Mouse (Mus musculus): ENCODE results near the gene Ncs1.

The Ncs1 gene

DNA sequence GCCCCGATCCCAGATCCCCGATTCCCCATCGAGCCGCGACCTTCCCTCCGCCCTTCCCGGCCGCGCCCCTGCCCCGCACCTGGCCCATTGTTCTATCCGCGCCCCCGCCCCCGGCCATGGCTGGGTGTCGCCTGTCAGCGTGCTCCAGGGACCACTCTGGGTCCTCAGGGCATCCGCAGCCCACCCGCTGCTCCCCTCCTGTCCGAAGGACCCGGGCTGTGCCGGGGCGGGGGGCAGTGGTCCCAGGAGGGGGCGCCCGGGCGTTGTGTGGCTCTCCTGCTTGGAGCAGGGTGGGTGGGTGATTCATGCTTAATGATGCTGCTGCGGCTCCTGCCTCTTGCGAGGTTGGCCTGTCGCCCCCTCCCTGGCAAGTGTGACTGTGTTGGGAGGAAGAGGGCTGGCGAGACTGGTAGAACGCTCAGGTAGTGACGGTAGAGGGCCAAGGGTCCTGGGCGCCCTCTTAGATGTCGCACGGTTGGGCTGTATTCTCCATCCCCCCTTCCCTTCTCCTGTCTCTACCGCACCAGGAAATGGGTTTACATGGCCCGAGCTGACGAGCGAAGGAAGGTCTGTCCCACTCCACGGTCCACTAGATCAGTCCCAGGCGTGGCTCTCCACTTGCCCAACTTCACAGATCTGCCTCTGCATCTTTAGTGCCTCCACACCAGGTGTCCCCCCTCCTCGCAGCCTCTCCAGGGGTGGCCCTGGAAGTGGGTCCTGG, 788 bp downstream of the Ncs1 start:
- no peak for DNase-seq

DNA sequence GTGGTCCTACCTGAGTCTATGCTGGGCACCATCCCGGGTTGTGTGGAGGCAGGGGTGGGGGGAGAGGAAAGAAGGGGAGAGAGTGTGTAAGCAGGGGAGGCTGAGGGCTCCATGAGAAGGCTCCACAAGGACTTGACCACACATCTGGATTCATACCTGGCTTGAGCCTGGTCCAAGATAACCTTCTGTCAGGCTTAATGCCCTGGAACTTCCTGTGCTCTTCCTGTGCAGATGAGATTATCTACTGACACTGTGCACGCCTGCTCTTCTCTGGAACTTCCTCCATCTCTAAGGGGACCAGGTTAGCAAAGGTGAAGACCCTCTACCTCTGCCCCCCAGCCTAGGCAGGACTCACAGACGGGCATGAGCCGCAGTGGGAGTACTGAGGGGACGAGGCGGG, 3.2 kb downstream of the Ncs1 start:
- no peak for DNase-seq

DNA sequence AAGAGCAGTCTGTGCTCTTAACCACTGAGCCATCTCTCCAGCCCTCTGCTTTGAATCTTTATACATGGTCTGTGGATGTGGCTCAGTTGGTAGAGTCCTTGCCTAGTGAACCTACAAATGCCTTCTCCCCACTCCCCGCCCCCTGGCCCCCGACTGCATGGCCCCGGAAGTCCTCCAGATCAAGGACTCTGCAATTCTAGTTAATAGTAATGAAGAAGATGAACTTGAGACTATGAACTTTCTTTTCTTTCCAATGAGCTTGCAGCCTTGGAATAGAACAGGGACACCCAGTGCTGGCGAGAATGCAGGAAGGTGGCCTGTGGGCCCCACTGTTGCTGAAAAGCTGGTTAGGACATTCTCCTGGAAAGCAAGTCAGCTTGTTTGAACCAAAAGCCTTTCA, 6.5 kb downstream of the Ncs1 start:
- no peak for DNase-seq

DNA sequence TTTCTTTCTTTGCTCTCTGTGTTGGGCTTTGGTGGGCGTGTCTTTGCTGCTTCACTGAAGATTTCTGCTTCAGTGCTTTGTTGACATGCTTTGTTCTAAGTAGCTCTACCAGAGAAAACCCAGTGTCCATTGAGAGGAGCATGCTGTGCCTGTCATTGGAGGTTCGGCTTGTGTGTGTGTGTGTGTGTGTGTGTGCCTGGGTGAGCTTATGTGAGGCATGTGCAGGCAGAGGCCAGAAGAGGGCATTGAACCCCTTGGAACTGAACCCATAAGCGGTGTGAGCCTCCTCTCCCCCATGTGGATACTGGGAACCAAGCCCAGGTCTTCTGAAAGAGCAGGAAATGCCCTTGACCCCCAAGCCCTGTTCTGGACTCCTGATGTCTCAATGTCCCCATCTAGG, 7.8 kb downstream of the Ncs1 start:
- DNase-seq = no peak

DNA sequence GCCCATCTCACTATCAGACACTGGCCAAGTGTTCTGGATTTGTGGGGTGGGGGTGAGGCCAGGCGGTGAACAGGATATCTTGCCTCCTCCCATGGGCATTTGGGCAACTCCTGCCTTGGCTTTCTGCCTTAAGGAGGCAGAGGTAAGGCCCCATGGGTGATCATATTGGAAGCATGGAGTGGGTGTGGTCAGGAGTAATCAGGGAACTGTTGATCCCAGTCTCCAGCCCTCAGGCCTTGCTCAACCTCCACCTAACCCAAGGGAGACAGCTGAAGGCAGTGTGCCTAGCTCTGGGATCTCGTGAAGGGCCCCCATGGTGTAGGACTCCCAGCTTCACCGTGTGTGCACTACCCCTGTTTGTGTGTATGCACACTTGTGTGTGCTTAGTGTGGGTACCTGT, 9.2 kb downstream of the Ncs1 start:
- DNase-seq = no peak

DNA sequence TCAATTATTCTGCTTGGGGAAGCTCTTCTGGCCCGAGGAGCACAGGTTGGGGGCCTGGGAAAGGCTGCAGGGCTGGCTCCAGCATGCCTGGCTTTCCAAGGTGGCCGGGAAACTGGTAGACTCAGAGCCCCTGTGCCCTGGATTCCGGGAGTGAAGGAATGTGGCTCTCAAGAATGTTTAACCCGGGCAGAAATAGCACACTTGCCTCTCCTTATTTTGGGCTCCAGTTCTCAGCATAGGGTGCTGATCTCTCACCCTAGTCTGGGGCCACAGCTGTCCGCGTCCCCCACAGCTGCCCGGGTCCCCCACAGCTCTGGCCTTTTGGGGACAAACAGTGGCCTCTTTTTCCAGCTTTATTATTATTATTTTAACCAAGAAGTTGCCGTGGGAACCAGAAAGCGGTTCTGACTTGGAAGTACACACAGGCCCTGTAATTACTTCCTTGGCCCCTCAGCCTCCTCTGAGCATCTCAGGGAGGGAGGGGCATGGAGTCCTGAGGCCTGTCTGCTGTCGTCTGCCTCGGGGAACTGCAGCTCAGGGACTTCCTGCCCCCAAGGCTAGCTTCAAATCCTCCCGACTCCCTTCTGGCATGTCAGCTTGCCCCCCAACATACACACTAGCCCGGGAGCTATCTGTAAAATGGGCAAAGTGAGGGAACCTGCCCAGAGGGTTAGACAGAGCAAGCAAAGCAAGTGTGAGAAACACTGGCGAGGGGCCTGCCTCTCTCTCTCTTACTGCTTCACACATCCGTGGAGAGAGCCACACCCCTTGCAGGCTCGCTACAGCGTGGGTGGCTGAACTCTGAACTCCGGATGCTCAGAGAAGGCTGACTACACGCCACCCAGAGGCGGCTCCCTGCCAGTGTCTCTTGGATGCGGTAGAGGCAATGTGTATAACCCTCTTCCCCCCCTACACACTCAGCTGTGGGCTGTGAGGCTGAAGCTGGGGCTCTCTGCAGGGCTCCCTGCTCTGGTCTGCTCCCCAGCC, 10.6 kb downstream of the Ncs1 start:
- DNase-seq = peak; percentile 72 to 74

DNA sequence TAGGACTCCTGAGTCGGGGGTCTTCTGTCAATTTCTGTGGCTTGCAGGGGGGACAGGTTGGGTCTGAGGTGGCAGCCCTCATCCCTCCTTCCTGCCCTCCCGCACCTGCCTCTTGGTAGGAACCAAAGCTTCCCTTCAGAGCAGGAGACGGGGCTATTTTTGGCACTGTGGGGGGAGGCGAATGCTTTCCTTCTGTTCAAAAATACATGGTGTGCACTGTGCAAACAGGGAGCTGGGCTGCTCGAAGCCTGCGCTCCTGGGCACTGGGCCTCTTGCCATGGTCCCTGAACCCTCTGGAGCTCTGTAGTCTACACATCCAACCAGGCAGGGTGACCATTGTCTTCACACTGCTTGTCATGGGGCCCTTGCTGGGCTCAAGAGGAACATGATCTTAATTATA, 11.5 kb downstream of the Ncs1 start:
- no peak for DNase-seq

DNA sequence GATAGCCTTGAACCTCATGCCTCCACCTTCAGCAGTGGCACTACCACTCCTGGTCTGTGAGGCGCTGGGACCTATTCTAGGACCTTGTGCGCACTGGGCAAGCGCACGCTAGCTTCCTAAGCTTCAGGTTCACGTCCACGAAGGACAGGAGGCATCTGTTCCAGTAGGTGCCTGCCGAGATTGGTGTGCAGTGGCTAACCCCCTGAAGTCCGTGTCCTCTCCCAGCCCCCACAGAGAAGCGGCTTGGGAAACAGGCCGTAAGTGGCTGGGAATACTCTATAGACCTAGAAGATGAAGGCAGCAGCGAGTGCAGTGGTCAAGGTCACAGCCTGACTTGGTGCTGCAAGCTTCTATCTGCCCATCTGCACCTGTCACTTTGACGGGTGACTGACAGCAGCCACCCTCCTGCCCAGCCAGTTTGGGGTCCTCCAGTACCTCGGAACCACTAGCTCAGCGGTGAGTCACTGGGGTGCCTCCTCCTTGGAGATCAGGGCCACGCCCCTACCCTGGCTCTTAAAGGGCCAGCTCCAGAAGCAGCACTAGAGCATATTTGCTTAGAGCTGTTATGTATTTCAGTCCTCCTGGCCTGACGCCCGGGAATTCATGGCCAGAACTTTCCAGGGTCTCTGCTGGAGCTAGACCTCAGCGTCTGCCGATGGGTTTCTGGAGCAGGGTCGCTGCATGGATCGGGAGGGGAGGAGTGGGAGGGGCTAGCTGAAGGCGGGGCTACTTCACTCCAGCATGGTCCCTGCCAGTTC, 13.2 kb downstream of the Ncs1 start:
- peak; percentile 42 to 63 for DNase-seq

DNA sequence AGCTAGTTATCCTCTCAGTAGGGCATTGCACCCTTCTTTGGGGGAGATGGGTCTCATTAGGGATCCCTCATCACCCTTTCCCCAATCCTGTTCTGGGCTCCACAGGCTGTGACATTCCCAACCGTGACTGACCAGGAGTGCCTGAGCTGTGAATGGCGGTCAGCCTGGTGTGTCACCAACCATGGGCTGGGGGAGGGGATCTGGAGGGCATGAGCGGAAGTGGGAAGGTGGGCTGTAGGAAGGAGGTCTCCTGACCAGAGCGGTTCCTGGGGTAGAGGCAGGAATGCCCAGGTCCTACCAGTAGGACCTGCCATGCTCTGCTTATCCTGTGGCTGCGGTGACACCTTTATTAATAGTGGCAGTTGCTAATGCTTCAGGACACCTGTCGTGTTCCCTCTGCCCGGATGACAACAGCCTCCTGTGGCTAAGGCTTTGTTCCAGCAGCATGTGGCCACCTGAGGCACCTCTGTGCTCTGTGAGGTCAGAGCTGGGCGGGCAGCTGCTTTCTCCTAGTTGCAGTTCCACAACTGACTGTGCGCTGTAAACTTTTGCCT, 13.8 kb downstream of the Ncs1 start:
- no peak for DNase-seq

DNA sequence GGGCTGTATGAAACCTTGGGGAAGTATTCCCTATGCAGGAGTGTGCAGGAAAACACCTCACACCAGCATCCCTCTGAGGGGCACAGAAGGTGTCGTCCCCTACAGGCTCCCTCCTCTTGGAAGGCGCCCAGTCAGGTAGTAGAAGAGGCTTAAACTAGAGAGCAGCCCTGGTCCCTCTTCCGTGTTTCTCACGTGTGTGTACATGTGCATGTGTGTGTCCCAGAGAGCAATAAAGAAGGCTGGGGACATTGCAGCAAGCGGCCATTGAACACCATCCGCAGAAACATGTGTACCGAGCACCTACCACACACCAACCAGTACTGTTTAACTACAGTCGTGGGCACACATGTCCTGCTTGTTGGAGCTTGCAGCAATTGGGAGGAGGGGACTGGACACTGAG, 14.9 kb downstream of the Ncs1 start:
- no peak for DNase-seq

DNA sequence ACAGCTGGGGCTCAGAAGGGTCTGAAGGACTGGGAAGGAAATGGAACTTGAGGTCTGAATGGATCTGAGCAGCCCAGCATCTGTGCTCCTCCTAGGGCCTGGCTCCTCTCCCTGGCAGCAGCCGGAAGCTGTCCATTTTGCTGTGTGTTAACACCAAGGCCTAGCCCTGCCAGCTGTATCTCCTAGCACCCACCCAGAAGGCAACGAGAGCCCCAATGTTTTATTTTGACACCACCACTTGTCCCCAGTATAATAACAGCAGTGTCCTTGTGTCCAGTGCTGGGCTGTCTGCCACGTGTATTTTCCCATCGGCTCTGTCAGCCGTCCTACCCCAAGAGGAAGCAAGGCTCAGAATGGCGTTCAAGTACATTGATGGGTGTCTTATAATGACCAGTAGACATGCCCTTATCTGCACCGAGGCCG, 17.4 kb downstream of the Ncs1 start:
- DNase-seq = no peak

DNA sequence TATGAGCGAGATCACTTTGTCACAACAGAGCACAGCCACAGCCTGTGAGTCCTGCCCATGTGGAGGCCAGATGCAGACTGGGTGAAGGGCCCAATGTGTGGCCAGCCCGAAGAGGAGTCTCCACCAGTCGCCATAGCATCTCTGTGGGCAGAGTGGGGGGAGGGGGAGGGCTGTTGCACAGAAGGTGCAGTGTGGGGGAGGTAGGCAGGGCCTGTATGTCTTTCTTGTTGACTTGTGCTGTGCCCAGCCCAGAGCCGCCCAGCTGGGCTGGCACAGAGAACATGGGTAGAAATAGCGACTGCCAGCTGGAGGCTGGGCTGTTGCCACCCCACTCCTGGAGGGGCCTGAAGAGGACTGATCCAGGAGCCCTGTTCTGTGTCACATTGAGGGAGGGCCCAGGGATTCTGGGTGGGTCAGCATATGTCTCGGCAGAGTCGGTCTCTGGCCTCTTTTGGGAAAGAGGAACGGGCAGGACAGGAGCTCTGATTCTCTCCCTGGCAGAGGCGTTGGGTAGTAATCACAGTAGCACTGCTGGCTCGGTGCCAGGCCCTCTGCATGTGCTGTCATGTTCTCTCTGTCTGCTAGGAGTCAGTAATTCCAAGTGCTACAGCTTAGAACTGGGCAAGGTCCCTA, 18.2 kb downstream of the Ncs1 start:
- no peak for DNase-seq

DNA sequence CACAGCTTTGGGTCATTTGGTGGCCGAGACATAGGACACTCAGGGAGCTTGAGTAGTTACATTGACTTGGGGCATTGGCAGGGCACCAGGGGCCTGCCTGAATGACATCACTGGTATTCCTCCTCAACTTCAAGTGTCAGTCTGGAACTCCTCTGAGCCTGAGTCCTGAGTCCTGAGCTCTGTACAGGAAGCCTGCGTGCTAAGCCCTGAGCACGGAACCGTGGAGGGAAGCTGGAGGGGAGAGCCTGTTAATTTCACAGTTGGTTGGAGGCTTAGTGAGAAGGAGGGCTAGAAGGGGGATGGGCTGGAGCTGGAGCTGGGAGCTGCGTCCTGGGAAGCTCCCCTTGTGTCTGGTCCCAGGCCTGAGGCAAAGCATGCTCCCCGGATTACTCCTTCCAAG, 21.8 kb downstream of the Ncs1 start:
- no peak for DNase-seq

DNA sequence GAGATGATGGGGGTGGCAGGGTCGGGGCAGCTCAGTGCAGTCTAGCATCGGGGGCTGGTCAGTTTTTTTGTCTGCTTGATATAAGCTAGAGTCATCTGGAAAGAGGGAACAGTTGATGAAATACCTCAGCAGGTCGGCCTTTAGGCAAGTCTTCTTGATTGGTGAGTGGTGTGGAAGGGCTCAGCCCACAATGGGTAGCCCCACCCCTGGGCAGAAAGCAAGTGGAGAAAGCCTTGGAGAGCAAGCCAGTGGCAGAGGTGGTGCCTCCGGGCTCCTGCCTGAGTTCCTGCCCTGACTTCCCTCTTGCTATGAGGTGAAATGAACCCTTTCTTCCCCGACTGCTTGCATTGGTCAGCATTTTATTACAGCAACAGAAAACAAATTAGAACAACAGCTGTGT, 23.0 kb downstream of the Ncs1 start:
- no peak for DNase-seq

DNA sequence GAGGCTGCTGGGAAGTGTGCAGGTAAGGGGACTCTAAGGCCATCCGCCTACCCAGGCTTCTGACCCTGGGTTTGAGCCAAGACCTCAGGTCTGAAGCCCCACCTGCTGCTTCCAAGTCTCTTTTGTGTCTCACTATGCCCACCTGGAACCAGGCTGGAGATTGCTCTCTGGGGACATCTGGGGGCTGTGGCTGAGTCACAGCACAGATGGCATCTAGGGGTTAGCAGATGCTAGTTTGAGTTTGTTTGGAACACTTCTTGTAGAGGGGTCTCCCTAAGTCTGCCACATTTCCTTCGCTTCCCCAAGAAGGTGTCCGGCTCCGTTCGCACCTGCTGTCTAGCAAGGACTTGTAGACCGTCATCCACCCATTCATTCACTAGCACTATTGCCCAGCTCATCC, 23.6 kb downstream of the Ncs1 start:
- no peak for DNase-seq

DNA sequence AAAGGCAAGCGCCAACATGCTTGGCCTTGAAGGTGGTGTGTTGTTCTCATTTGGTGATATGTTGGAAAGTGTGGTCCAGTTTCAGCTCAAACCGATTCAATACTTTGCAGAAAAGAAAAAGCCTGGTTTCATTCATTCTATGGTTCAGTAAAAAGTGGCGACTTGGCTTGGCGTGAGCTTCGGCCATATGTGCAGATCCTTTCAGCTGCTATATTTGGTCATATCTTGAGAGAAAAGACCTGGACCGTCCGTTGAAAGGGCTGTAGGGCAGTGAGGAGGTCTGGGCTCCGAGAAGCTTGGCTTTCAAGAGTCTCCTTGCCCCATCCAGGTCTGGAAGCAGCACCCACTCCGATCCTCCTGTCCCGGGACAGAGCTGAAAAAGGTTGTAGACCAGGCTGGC, 24.2 kb downstream of the Ncs1 start:
- no peak for DNase-seq

DNA sequence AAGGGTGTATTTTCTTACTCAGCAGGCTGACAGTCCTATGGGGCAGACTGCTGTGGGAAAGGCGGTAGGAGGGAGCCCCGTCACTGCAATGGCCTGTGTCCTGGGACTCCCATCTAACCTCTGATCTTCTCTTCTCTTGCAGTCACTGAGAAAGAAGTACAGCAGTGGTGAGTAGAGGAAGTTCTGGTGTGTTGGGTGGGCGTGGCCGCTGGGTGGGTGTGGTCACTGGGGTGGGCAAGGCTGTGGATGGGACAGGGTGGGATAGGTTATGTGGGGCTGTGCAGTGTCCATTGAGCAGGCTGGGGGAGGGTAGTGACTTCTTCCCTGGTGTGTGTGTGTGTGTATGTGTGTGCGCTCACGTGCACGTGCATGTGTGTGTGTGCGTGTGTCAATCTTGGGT, 24.8 kb downstream of the Ncs1 start:
- no peak for DNase-seq

DNA sequence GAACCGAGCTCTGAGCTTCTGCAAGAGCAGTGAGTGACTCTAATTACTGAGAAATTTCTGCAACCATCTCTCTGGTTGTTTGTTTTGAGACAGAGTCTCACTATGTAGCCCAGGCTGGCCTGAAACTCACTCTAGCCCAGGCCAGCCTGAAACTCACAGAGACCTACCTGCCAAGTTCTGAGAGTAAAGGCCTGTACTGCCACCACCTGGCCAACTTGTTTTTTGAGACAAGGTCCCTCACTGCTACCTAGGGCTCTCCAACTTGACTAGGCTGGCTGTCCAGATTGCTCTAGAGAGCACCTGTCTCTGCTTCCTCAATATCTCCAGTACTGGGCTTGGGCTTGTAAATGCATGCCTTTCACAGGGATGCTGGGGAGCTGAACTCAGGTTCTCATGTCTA, 25.4 kb downstream of the Ncs1 start:
- peak in 1 of 2 experiments; percentile 27 for DNase-seq

DNA sequence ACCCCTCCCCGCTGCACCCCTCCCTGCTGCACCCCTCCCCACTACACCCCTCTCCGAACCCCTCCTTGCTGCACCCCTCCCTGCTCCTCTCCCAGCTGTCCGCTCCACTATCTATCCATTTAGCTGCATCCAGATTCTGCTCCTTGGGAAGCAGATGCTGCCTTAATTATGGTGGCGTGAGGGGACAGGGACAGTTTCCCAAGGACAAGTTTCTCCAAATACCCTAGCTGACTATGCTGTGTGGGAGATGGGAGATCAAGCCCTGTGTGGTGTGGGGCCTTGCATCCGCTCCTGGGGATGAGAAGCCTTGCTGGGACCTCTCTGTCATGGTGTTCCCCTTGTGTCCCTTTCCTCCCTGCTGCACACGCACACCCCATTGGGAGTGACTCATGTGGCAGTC, 29.4 kb downstream of the Ncs1 start:
- DNase-seq = no peak

DNA sequence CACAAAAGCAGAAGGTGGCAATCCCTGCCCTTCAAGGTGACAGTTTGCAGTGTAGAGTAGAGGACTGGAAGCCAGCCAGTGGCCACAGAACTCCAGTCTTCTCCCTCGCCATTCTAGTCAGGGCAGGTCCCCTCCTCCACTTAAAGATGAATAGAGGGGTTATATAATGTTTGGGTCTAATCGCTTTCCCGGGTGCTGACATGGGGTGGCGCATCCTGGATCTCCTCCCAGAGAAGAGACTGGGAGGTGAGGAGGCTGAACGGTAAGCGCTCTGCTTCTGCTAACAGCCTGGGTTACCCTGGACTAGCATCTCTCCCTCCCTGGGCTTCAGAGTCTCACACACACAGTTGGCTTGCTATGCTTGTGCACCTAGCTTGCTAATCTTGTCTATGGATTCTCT, 32.2 kb downstream of the Ncs1 start:
- DNase-seq = no peak

DNA sequence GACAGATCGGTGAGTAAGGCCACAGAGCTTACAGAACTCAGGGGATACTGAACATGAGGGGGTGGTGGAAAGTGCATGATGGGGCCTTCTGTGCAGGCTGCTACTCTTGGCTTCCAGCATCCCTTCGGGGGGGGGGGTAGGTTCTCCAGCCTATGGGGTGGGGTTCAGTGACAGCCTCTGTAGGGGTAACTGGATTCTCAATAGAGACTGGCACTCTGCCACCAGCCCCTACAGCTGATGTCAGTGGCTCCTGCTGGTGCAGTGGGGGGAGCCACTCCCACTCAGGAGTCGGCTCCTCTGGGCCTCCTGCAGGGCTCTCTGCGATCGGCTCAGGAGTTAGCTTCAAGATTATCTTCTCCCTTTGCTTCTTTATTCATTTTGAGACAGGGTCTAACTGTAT, 32.9 kb downstream of the Ncs1 start:
- no peak for DNase-seq

DNA sequence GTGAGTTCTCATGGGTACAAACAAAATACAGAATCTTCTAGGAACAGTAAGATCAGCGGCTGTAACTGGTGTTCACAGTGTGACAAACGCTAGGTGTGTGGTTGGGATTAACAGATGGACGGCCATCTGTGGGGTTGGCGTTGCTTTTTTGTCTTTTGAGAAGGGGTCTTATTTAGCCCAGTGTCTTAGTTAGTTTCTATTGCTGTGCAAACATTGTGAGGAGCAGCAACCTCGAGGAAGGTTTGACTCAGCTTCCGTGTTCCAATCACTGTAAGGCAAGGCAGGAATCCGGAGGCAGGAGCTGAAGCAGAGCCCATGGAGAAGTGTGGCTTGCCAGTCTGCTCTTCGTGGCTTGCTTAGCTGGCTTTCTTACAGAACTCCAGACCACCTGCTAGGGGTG, 35.5 kb downstream of the Ncs1 start:
- no peak for DNase-seq

DNA sequence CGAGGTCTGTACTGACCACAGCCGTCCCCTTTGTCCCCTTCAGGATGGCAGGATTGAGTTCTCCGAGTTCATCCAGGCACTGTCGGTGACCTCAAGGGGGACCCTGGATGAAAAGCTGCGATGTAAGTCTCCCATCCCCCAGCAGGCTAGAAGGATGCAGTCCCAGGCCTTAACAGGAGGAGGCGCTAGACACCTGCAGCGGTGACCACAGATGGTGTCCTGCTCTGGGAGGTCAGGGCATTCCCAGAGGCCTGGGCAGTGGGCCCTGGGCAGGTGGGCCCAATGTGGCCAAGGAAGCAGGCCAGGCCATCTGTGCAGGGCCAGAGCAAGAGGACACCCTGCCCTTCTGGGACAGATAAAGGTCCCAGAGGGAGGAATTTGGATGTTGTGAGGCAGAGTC, 36.6 kb downstream of the Ncs1 start:
- DNase-seq = no peak
